Mouse (Mus musculus): ENCODE measurements around the gene Gm6899.

Gene Gm6899

GRCm38 (mm10) chr11:26642141-26642540, 49.1 kb downstream of the Gm6899 start:
- DNase-seq (ENCODE audit: extremely low spot score) = no peak
